In genomic region chr13:55535191-55535590, GRCm38 (mm10) we compare ENCODE assay signal across 8 mouse cellular contexts. TPM values are rescaled to one million over a fixed set of nuclear protein-coding genes. Genes with fewer than 3 reads are reported as not detected.
DNase-seq lines count a peak whose midpoint lies in the region; ATAC-seq and TF ChIP-seq lines count a peak whose summit lies in the region.

No protein-coding gene starts in this region.

- TF ChIP-seq CTCF in E14TG2a.4 (conservative IDR thresholded peaks at IDR 0.05; ENCODE audit: low read length) = no peak
- no peak for TF ChIP-seq CTCF in liver, postnatal 0 days (IDR thresholded peaks at IDR 0.05; ENCODE audit: low read depth)

- no peak for DNase-seq in heart, embryonic 10.5 days (ENCODE audit: low spot score)
- DNase-seq in heart, postnatal 36 days = no peak
- DNase-seq in liver, postnatal 0 days = no peak
- DNase-seq in urinary bladder, adult 2 months (ENCODE audit: low spot score) = no peak
- DNase-seq in frontal cortex, postnatal 14 days (ENCODE audit: low spot score in 2 of 2) = no peak
- DNase-seq in urinary bladder, postnatal 10 days (ENCODE audit: low spot score) = no peak

- H3K36me3 ChIP-seq in heart, embryonic 10.5 days = peaks cover 76% of the 10 kb centered on the region
- H3K36me3 ChIP-seq in E14TG2a.4 (ENCODE audit: insufficient read depth, low read length) = peaks cover 83% of the 10 kb centered on the region
- peaks cover 37% of the 10 kb centered on the region for H3K36me3 ChIP-seq in forebrain, embryonic 16.5 days (ENCODE audit: control insufficient read depth, insufficient read depth)
- peaks cover 47% of the 10 kb centered on the region for H3K36me3 ChIP-seq in liver, postnatal 0 days (replicated peaks; ENCODE audit: insufficient read depth, low read length)

- H3K4me3 ChIP-seq in heart, embryonic 10.5 days = peak overlapping the region; percentile 94
- H3K4me3 ChIP-seq in E14TG2a.4 (replicated peaks; ENCODE audit: low read length) = peak overlapping the region; percentile 100
- H3K4me3 ChIP-seq in forebrain, embryonic 16.5 days (replicated peaks; ENCODE audit: low read length) = no peak overlapping the region; the same call in 1 of the 2 replicates
- no peak overlapping the region for H3K4me3 ChIP-seq in liver, postnatal 0 days (ENCODE audit: low read depth, low read length)

- 93% methylated on average over 15 of the region's 15 CpGs for WGBS in heart, embryonic 10.5 days
- 95% methylated on average over 15 of the region's 15 CpGs for WGBS in forebrain, embryonic 16.5 days
- 89% methylated on average over 15 of the region's 15 CpGs for WGBS in liver, postnatal 0 days (ENCODE audit: insufficient replicate concordance)

- no peak for ATAC-seq in forebrain, embryonic 16.5 days
- no peak for ATAC-seq in liver, postnatal 0 days

- no peaks in the 10 kb centered on the region for H3K27me3 ChIP-seq in heart, embryonic 10.5 days (ENCODE audit: insufficient read depth, poor library complexity, severe bottlenecking)
- H3K27me3 ChIP-seq in E14TG2a.4 (ENCODE audit: insufficient read depth, low read length) = no peaks in the 10 kb centered on the region
- no peaks in the 10 kb centered on the region for H3K27me3 ChIP-seq in forebrain, embryonic 16.5 days (replicated peaks; ENCODE audit: control insufficient read depth, insufficient read depth, low read length)
- no peaks in the 10 kb centered on the region for H3K27me3 ChIP-seq in liver, postnatal 0 days (ENCODE audit: insufficient read depth, low read length)

- peak overlapping the region; percentile 89; the same call in 1 of the 2 replicates for H3K27ac ChIP-seq in heart, embryonic 10.5 days
- H3K27ac ChIP-seq in forebrain, embryonic 16.5 days (ENCODE audit: low read length) = no peak overlapping the region
- no peak overlapping the region for H3K27ac ChIP-seq in liver, postnatal 0 days (ENCODE audit: low read depth)

- H3K9me3 ChIP-seq in heart, embryonic 10.5 days = no peaks in the 10 kb centered on the region
- H3K9me3 ChIP-seq in E14TG2a.4 (ENCODE audit: low read length) = no peaks in the 10 kb centered on the region
- H3K9me3 ChIP-seq in forebrain, embryonic 16.5 days (ENCODE audit: control insufficient read depth, low read length) = no peaks in the 10 kb centered on the region
- H3K9me3 ChIP-seq in liver, postnatal 0 days (ENCODE audit: low read length) = no peaks in the 10 kb centered on the region

- H3K4me1 ChIP-seq in heart, embryonic 10.5 days = peaks cover 15% of the 10 kb centered on the region
- peaks cover 27% of the 10 kb centered on the region for H3K4me1 ChIP-seq in E14TG2a.4 (replicated peaks; ENCODE audit: low read depth, low read length)
- H3K4me1 ChIP-seq in forebrain, embryonic 16.5 days (replicated peaks; ENCODE audit: control insufficient read depth, insufficient read depth, low read length) = peaks cover 13% of the 10 kb centered on the region
- peaks cover 20% of the 10 kb centered on the region for H3K4me1 ChIP-seq in liver, postnatal 0 days (ENCODE audit: insufficient read depth)

- H3K4me2 ChIP-seq in forebrain, embryonic 16.5 days (ENCODE audit: low read length) = peak overlapping the region; percentile 82
- peak overlapping the region; percentile 90 for H3K4me2 ChIP-seq in liver, postnatal 0 days (ENCODE audit: low read depth, low read length)

- no peak for TF ChIP-seq EP300 in liver, postnatal 0 days (IDR thresholded peaks at IDR 0.05; ENCODE audit: low read depth)

- H3K9ac ChIP-seq in forebrain, embryonic 16.5 days (replicated peaks; ENCODE audit: low read depth, low read length) = no peak overlapping the region
- no peak overlapping the region; the same call in 1 of the 2 replicates for H3K9ac ChIP-seq in liver, postnatal 0 days (replicated peaks)

- intact Hi-C loops in heart, postnatal 36 days (cut with DNase I) = loop anchor here (5.0 kb wide), 1 partner anchor 128 kb away; no protein-coding TSS in a partner anchor

RNA-seq across cellular contexts. Expression of gene Ddx41, which starts 1.3 kb away (rescaled TPM):
- polyA plus RNA-seq in heart, embryonic 10.5 days (2016; fragmentation: Nextera tagmentation; extraction: Ambion mirVana) = 43.4 and 64.1 TPM in 2 replicates
- total RNA-seq in heart, postnatal 36 days (2021) = 10 to 100 TPM; 14.4 to 14.7 TPM
- polyA plus RNA-seq in forebrain, embryonic 16.5 days (2015; fragmentation: Nextera tagmentation; extraction: Ambion mirVana) = 67.3 and 70.6 TPM in 2 replicates
- polyA plus RNA-seq in liver, postnatal 0 days (2015; fragmentation: Nextera tagmentation; extraction: Ambion mirVana) = 17.0 and 17.2 TPM in 2 replicates
- 45.1 and 51.6 TPM in 2 replicates for polyA plus RNA-seq in urinary bladder, adult 2 months (2012; rRNA removed)

RNA-seq across cellular contexts. Expression of gene Dok3, which starts 6.1 kb away (rescaled TPM):
- 0.57 and 2.4 TPM in 2 replicates for polyA plus RNA-seq in heart, embryonic 10.5 days (2016; fragmentation: Nextera tagmentation; extraction: Ambion mirVana)
- 1 to 10 TPM; 2.2 to 2.7 TPM for total RNA-seq in heart, postnatal 36 days (2021)
- polyA plus RNA-seq in forebrain, embryonic 16.5 days (2015; fragmentation: Nextera tagmentation; extraction: Ambion mirVana) = 3.1 and 4.6 TPM in 2 replicates
- polyA plus RNA-seq in liver, postnatal 0 days (2015; fragmentation: Nextera tagmentation; extraction: Ambion mirVana) = 18.1 and 20.2 TPM in 2 replicates
- polyA plus RNA-seq in urinary bladder, adult 2 months (2012; rRNA removed) = 5.1 and 6.9 TPM in 2 replicates

RNA-seq across cellular contexts. Expression of gene Pdlim7, which starts 21.7 kb away (rescaled TPM):
- polyA plus RNA-seq in heart, embryonic 10.5 days (2016; fragmentation: Nextera tagmentation; extraction: Ambion mirVana) = 397 and 462 TPM in 2 replicates
- total RNA-seq in heart, postnatal 36 days (2021) = 10 to 100 TPM; 49.3 to 49.9 TPM
- polyA plus RNA-seq in forebrain, embryonic 16.5 days (2015; fragmentation: Nextera tagmentation; extraction: Ambion mirVana) = 132 and 147 TPM in 2 replicates
- polyA plus RNA-seq in liver, postnatal 0 days (2015; fragmentation: Nextera tagmentation; extraction: Ambion mirVana) = 15.9 and 17.0 TPM in 2 replicates
- polyA plus RNA-seq in urinary bladder, adult 2 months (2012; rRNA removed) = 382 and 383 TPM in 2 replicates

RNA-seq across cellular contexts. Expression of gene Fam193b, which starts 35.7 kb away (rescaled TPM):
- 25.9 and 44.0 TPM in 2 replicates for polyA plus RNA-seq in heart, embryonic 10.5 days (2016; fragmentation: Nextera tagmentation; extraction: Ambion mirVana)
- 10 to 100 TPM; 13.7 to 18.1 TPM for total RNA-seq in heart, postnatal 36 days (2021)
- 57.8 and 62.2 TPM in 2 replicates for polyA plus RNA-seq in forebrain, embryonic 16.5 days (2015; fragmentation: Nextera tagmentation; extraction: Ambion mirVana)
- polyA plus RNA-seq in liver, postnatal 0 days (2015; fragmentation: Nextera tagmentation; extraction: Ambion mirVana) = 5.0 and 5.3 TPM in 2 replicates
- polyA plus RNA-seq in urinary bladder, adult 2 months (2012; rRNA removed) = 86.0 and 97.9 TPM in 2 replicates

RNA-seq across cellular contexts. Expression of gene Tmed9, which starts 38.3 kb away (rescaled TPM):
- 129 and 173 TPM in 2 replicates for polyA plus RNA-seq in heart, embryonic 10.5 days (2016; fragmentation: Nextera tagmentation; extraction: Ambion mirVana)
- total RNA-seq in heart, postnatal 36 days (2021) = 10 to 100 TPM; 85.3 to 86.2 TPM
- 96.9 and 133 TPM in 2 replicates for polyA plus RNA-seq in forebrain, embryonic 16.5 days (2015; fragmentation: Nextera tagmentation; extraction: Ambion mirVana)
- 45.1 and 46.6 TPM in 2 replicates for polyA plus RNA-seq in liver, postnatal 0 days (2015; fragmentation: Nextera tagmentation; extraction: Ambion mirVana)
- 136 and 157 TPM in 2 replicates for polyA plus RNA-seq in urinary bladder, adult 2 months (2012; rRNA removed)

Comparison
In these comparisons a context has a peak if more than half of its experiments do, and no peak if none do; other contexts are left out.
1. H3K4me3 ChIP-seq: peak in heart, embryonic 10.5 days (single experiment) and E14TG2a.4 (single experiment); none in forebrain, embryonic 16.5 days (single experiment) and liver, postnatal 0 days (single experiment).